In the genomic region with DNA sequence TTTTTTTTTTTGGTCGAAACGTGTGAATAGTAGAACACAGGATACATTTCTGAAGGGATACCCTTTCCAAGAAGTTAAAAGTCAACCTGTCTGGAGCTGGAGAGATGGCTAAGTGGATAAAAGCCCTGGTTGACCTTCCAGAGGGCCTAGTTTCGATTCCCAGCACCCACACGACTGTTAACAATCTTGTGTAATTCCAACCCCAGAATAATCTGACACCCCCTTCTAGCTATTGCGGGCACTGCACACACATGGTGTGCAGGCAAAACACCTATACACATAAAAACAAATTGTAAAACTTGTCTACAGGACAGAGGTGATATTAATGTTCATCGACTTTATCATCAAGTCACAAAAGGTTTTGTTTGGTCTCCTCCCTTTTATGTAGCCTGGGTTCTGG, we compare ENCODE assay signal across 9 mouse cellular contexts. TPM values are rescaled to one million over a fixed set of nuclear protein-coding genes. Genes with fewer than 3 reads are reported as not detected.
DNase-seq lines count a peak whose midpoint lies in the region; ATAC-seq lines count a peak whose summit lies in the region.
"Had no signal": no experiment of that assay in that cellular context is flagged by ENCODE, and none has a peak within 500 bp of the region (broad histone marks: within the 10 kb centered on the region; RNA-seq: fewer than 3 reads in every experiment).

No protein-coding gene starts in this region.

- no peaks in the 10 kb centered on the region for H3K9me3 ChIP-seq in megakaryocyte, embryonic 14.5 days
- H3K9me3 ChIP-seq in forebrain, embryonic 11.5 days (ENCODE audit: control insufficient read depth, low read length) = no peaks in the 10 kb centered on the region
- no peaks in the 10 kb centered on the region for H3K9me3 ChIP-seq in limb, embryonic 13.5 days
- no peaks in the 10 kb centered on the region for H3K9me3 ChIP-seq in stomach, embryonic 15.5 days

- no peak for ATAC-seq in megakaryocyte, adult 5-6 weeks (ENCODE audit: poor library complexity, severe bottlenecking)
- ATAC-seq in forebrain, embryonic 11.5 days (replicated peaks; ENCODE audit: low FRiP score) = no peak
- ATAC-seq in limb, embryonic 13.5 days (ENCODE audit: low FRiP score, low read depth) = no peak
- no peak for ATAC-seq in stomach, embryonic 15.5 days (ENCODE audit: insufficient read depth, low FRiP score, low read depth)

- DNase-seq in forebrain, embryonic 11.5 days (ENCODE audit: low spot score) = no peak
- no peak for DNase-seq in gastrocnemius, adult 8-10 months (ENCODE audit: low spot score in 2 of 2)
- no peak for DNase-seq in urinary bladder, postnatal 14 days (ENCODE audit: low spot score)
- no peak for DNase-seq in thymus, postnatal 0 days (ENCODE audit: low spot score)
- DNase-seq: kidney, postnatal 10 days had no signal

- H3K4me1 ChIP-seq in megakaryocyte, embryonic 14.5 days = peaks cover 66% of the 10 kb centered on the region
- H3K4me1 ChIP-seq in forebrain, embryonic 11.5 days (replicated peaks; ENCODE audit: control insufficient read depth, insufficient read depth, low read length) = peaks cover 3% of the 10 kb centered on the region; the same call in 1 of the 2 replicates
- peaks cover 13% of the 10 kb centered on the region for H3K4me1 ChIP-seq in limb, embryonic 13.5 days
- peaks cover 7% of the 10 kb centered on the region; the same call in 1 of the 2 replicates for H3K4me1 ChIP-seq in stomach, embryonic 15.5 days

- no peak overlapping the region for H3K27ac ChIP-seq in forebrain, embryonic 11.5 days (ENCODE audit: low read depth, low read length)
- H3K27ac ChIP-seq in limb, embryonic 13.5 days = no peak overlapping the region
- no peak overlapping the region for H3K27ac ChIP-seq in stomach, embryonic 15.5 days

- H3K27me3 ChIP-seq in megakaryocyte, embryonic 14.5 days (replicated peaks) = no peaks in the 10 kb centered on the region
- H3K27me3 ChIP-seq in forebrain, embryonic 11.5 days (ENCODE audit: control insufficient read depth, insufficient read depth, low read length) = no peaks in the 10 kb centered on the region
- H3K27me3 ChIP-seq in limb, embryonic 13.5 days = no peaks in the 10 kb centered on the region
- H3K27me3 ChIP-seq in stomach, embryonic 15.5 days (replicated peaks) = no peaks in the 10 kb centered on the region

- H3K4me3 ChIP-seq in megakaryocyte, embryonic 14.5 days (replicated peaks) = peak overlapping the region; percentile 95
- H3K4me3 ChIP-seq in forebrain, embryonic 11.5 days (ENCODE audit: low read depth, low read length) = peak overlapping the region; percentile 74
- H3K4me3 ChIP-seq in limb, embryonic 13.5 days = peak overlapping the region; percentile 64
- peak overlapping the region; percentile 90 for H3K4me3 ChIP-seq in stomach, embryonic 15.5 days (replicated peaks)

- peak overlapping the region; percentile 74; the same call in 1 of the 2 replicates for H3K9ac ChIP-seq in forebrain, embryonic 11.5 days (ENCODE audit: low read length)
- no peak overlapping the region for H3K9ac ChIP-seq in limb, embryonic 13.5 days
- H3K9ac ChIP-seq in stomach, embryonic 15.5 days = peak overlapping the region; percentile 81; the same call in 1 of the 2 replicates

- peaks cover 45% of the 10 kb centered on the region for H3K36me3 ChIP-seq in megakaryocyte, embryonic 14.5 days (replicated peaks; ENCODE audit: low read length)
- peaks cover 2% of the 10 kb centered on the region; the same call in 1 of the 2 replicates for H3K36me3 ChIP-seq in forebrain, embryonic 11.5 days (ENCODE audit: control insufficient read depth, insufficient read depth, low read length)
- H3K36me3 ChIP-seq in limb, embryonic 13.5 days = peaks cover 33% of the 10 kb centered on the region
- 0 out of 2 replicates have a peak, but pooled peaks cover 5% of the 10 kb centered on the region for H3K36me3 ChIP-seq in stomach, embryonic 15.5 days

- 60% methylated on average over 6 of the region's 6 CpGs for WGBS in forebrain, embryonic 11.5 days
- WGBS in limb, embryonic 13.5 days = 56% methylated on average over 6 of the region's 6 CpGs
- WGBS in stomach, embryonic 15.5 days = 55% methylated on average over 6 of the region's 6 CpGs

- H3K4me2 ChIP-seq in forebrain, embryonic 11.5 days (ENCODE audit: low read depth, low read length, severe bottlenecking) = peak overlapping the region; percentile 65
- peak overlapping the region; percentile 63 for H3K4me2 ChIP-seq in limb, embryonic 13.5 days (replicated peaks)
- H3K4me2 ChIP-seq in stomach, embryonic 15.5 days = peak overlapping the region; percentile 62

RNA-seq across cellular contexts. Expression of a gene that starts 0.7 kb away (rescaled TPM):
- 272 and 1,896 TPM in 2 replicates for polyA plus RNA-seq in megakaryocyte, embryonic 14.5 days (2012; ENCODE audit: insufficient read depth, low replicate concordance)
- not detected in 2 replicates for total RNA-seq in megakaryocyte, adult 5-6 weeks (2015)
- total RNA-seq in megakaryocyte, adult 5-6 weeks (2017) = not detected in 2 replicates
- not detected in 2 replicates for polyA plus RNA-seq in forebrain, embryonic 11.5 days (2014; fragmentation: Nextera tagmentation; extraction: Ambion mirVana)
- not detected in 2 replicates for polyA plus RNA-seq in limb, embryonic 13.5 days (2015; fragmentation: Nextera tagmentation; extraction: Ambion mirVana)
- polyA plus RNA-seq in stomach, embryonic 15.5 days (2015; fragmentation: Nextera tagmentation; extraction: Ambion mirVana) = not detected in 2 replicates
- total RNA-seq in gastrocnemius, adult 8-10 months (2022) = not detected
- not detected in 2 replicates for polyA plus RNA-seq in thymus, postnatal 0 days (2015; fragmentation: Nextera tagmentation; extraction: Ambion mirVana)

RNA-seq across cellular contexts. Expression of a gene that starts 0.8 kb away (rescaled TPM):
- 25.9 and 292 TPM in 2 replicates for polyA plus RNA-seq in megakaryocyte, embryonic 14.5 days (2012; ENCODE audit: insufficient read depth, low replicate concordance)
- 89.3 and 106 TPM in 2 replicates for total RNA-seq in megakaryocyte, adult 5-6 weeks (2015)
- 210 and 268 TPM in 2 replicates for total RNA-seq in megakaryocyte, adult 5-6 weeks (2017)
- polyA plus RNA-seq in forebrain, embryonic 11.5 days (2014; fragmentation: Nextera tagmentation; extraction: Ambion mirVana) = 118 and 119 TPM in 2 replicates
- 98.8 and 106 TPM in 2 replicates for polyA plus RNA-seq in limb, embryonic 13.5 days (2015; fragmentation: Nextera tagmentation; extraction: Ambion mirVana)
- 181 and 190 TPM in 2 replicates for polyA plus RNA-seq in stomach, embryonic 15.5 days (2015; fragmentation: Nextera tagmentation; extraction: Ambion mirVana)
- total RNA-seq in gastrocnemius, adult 8-10 months (2022) = 100 to 1,000 TPM; 115 to 194 (median 149) TPM
- polyA plus RNA-seq in thymus, postnatal 0 days (2015; fragmentation: Nextera tagmentation; extraction: Ambion mirVana) = 322 and 349 TPM in 2 replicates

RNA-seq across cellular contexts. Expression of a gene that starts 5.6 kb away (rescaled TPM):
- not detected in 2 replicates for polyA plus RNA-seq in megakaryocyte, embryonic 14.5 days (2012; ENCODE audit: insufficient read depth, low replicate concordance)
- not detected in 2 replicates for total RNA-seq in megakaryocyte, adult 5-6 weeks (2015)
- not detected in 2 replicates for total RNA-seq in megakaryocyte, adult 5-6 weeks (2017)
- polyA plus RNA-seq in forebrain, embryonic 11.5 days (2014; fragmentation: Nextera tagmentation; extraction: Ambion mirVana) = 0.39 and 0.41 TPM in 2 replicates
- 0.08 and 0.10 TPM in 2 replicates for polyA plus RNA-seq in limb, embryonic 13.5 days (2015; fragmentation: Nextera tagmentation; extraction: Ambion mirVana)
- 0.09 and 0.14 TPM in 2 replicates for polyA plus RNA-seq in stomach, embryonic 15.5 days (2015; fragmentation: Nextera tagmentation; extraction: Ambion mirVana)
- not detected for total RNA-seq in gastrocnemius, adult 8-10 months (2022)
- 0.10 and 0.20 TPM in 2 replicates for polyA plus RNA-seq in thymus, postnatal 0 days (2015; fragmentation: Nextera tagmentation; extraction: Ambion mirVana)

RNA-seq across cellular contexts. Expression of a gene that starts 14.4 kb away (rescaled TPM):
- 2.8 and 5.0 TPM in 2 replicates for polyA plus RNA-seq in megakaryocyte, embryonic 14.5 days (2012; ENCODE audit: insufficient read depth, low replicate concordance)
- 0.38 and 3.9 TPM in 2 replicates for total RNA-seq in megakaryocyte, adult 5-6 weeks (2015)
- 1.8 TPM in 1 of 2 replicates, not detected in the other for total RNA-seq in megakaryocyte, adult 5-6 weeks (2017)
- polyA plus RNA-seq in forebrain, embryonic 11.5 days (2014; fragmentation: Nextera tagmentation; extraction: Ambion mirVana) = 0.56 and 1.4 TPM in 2 replicates
- polyA plus RNA-seq in limb, embryonic 13.5 days (2015; fragmentation: Nextera tagmentation; extraction: Ambion mirVana) = 3.3 and 3.5 TPM in 2 replicates
- polyA plus RNA-seq in stomach, embryonic 15.5 days (2015; fragmentation: Nextera tagmentation; extraction: Ambion mirVana) = 9.9 and 13.7 TPM in 2 replicates
- 10 to 100 TPM; 55.3 to 81.4 (median 68.5) TPM for total RNA-seq in gastrocnemius, adult 8-10 months (2022)
- 0.30 and 0.87 TPM in 2 replicates for polyA plus RNA-seq in thymus, postnatal 0 days (2015; fragmentation: Nextera tagmentation; extraction: Ambion mirVana)

RNA-seq across cellular contexts. Expression of a gene that starts 53.0 kb away (rescaled TPM):
- not detected in 2 replicates for polyA plus RNA-seq in megakaryocyte, embryonic 14.5 days (2012; ENCODE audit: insufficient read depth, low replicate concordance)
- total RNA-seq in megakaryocyte, adult 5-6 weeks (2015) = not detected in 2 replicates
- total RNA-seq in megakaryocyte, adult 5-6 weeks (2017) = not detected in 2 replicates
- polyA plus RNA-seq in forebrain, embryonic 11.5 days (2014; fragmentation: Nextera tagmentation; extraction: Ambion mirVana) = not detected in 2 replicates
- not detected in 2 replicates for polyA plus RNA-seq in limb, embryonic 13.5 days (2015; fragmentation: Nextera tagmentation; extraction: Ambion mirVana)
- polyA plus RNA-seq in stomach, embryonic 15.5 days (2015; fragmentation: Nextera tagmentation; extraction: Ambion mirVana) = 6.2 and 7.4 TPM in 2 replicates
- not detected for total RNA-seq in gastrocnemius, adult 8-10 months (2022)
- 0.05 TPM in 1 of 2 replicates, not detected in the other for polyA plus RNA-seq in thymus, postnatal 0 days (2015; fragmentation: Nextera tagmentation; extraction: Ambion mirVana)

Comparison
In these comparisons a context has a peak if more than half of its experiments do, and no peak if none do; other contexts are left out.
1. RNA of a gene that starts 0.7 kb away (polyA plus RNA-seq): 272 to 1,896 TPM in megakaryocyte, embryonic 14.5 days; not detected in limb, embryonic 13.5 days, not detected in stomach, embryonic 15.5 days, not detected in forebrain, embryonic 11.5 days and not detected in thymus, postnatal 0 days; every median in the first group is over 100 times any median in the second.
2. Peak in every context shown above with its lines, with median percentiles within 50 percentile points of each other: H3K4me3 ChIP-seq and H3K4me2 ChIP-seq.